Mouse (Mus musculus) testis, postnatal 14 days (tissue): Measurements from ENCODE around the gene Alcam.

Source experiments
- DNase-seq: peaks from one replicate; pipeline ENCODE4 v3.0.0; 2021; ENCODE audit warnings: low spot score

The Alcam gene

GRCm38 (mm10) chr16:52368521-52368920 lies 85.4 kb downstream of the Alcam start:
- no peak for DNase-seq

GRCm38 (mm10) chr16:52366915-52367314 lies 87.0 kb downstream of the Alcam start:
- DNase-seq, result no peak

- DNase-seq, result no peak
Observed at GRCm38 (mm10) chr16:52363944-52364511, 89.8 kb downstream of the Alcam start.

GRCm38 (mm10) chr16:52343467-52344033 lies 110.3 kb downstream of the Alcam start:
- no peak for DNase-seq

GRCm38 (mm10) chr16:52342694-52343466 lies 111.0 kb downstream of the Alcam start:
- no peak for DNase-seq

GRCm38 (mm10) chr16:52334084-52334483 lies 119.8 kb downstream of the Alcam start:
- no peak for DNase-seq

GRCm38 (mm10) chr16:52333631-52334030 lies 120.2 kb downstream of the Alcam start:
- DNase-seq, result no peak

GRCm38 (mm10) chr16:52331341-52331830 lies 122.5 kb downstream of the Alcam start:
- DNase-seq, result no peak

GRCm38 (mm10) chr16:52329420-52329819 lies 124.5 kb downstream of the Alcam start:
- DNase-seq, result no peak

GRCm38 (mm10) chr16:52319229-52319628 lies 134.6 kb downstream of the Alcam start:
- DNase-seq, result no peak

GRCm38 (mm10) chr16:52311073-52311472 lies 142.8 kb downstream of the Alcam start:
- peak; percentile 21 for DNase-seq

GRCm38 (mm10) chr16:52307016-52307415 lies 146.9 kb downstream of the Alcam start:
- no peak for DNase-seq

GRCm38 (mm10) chr16:52303532-52303902 lies 150.4 kb downstream of the Alcam start:
- DNase-seq, result no peak

GRCm38 (mm10) chr16:52302790-52303531 lies 150.9 kb downstream of the Alcam start:
- no peak for DNase-seq

- no peak for DNase-seq
Observed at GRCm38 (mm10) chr16:52301730-52302129, 152.1 kb downstream of the Alcam start.

GRCm38 (mm10) chr16:52296376-52296775 lies 157.5 kb downstream of the Alcam start:
- DNase-seq, result no peak

- no peak for DNase-seq
Observed at GRCm38 (mm10) chr16:52295535-52295934, 158.3 kb downstream of the Alcam start.

GRCm38 (mm10) chr16:52292440-52293048 lies 161.3 kb downstream of the Alcam start:
- no peak for DNase-seq

- DNase-seq, result no peak
Observed at GRCm38 (mm10) chr16:52280186-52280585, 173.7 kb downstream of the Alcam start.

- DNase-seq, result no peak
Observed at GRCm38 (mm10) chr16:52265066-52265465, 188.8 kb downstream of the Alcam start.

- DNase-seq, result no peak
Observed at GRCm38 (mm10) chr16:52263751-52264150, 190.1 kb downstream of the Alcam start.

- no peak for DNase-seq
Observed at GRCm38 (mm10) chr16:52262582-52262981, 191.3 kb downstream of the Alcam start.
